Mouse (Mus musculus) kidney, postnatal 10 days (tissue): ENCODE data around the gene Cdh1.
A peak's percentile ranks its signal among the peaks of the same experiment; 100 is the strongest.

Source experiments
- DNase-seq: peaks from one replicate; pipeline ENCODE4 v3.0.0; 2021; ENCODE audit warnings: mixed read lengths

Gene Cdh1

GRCm38 (mm10) chr8:106674318-106674717 is 71.2 kb downstream of the Cdh1 start:
- DNase-seq, result no peak

GRCm38 (mm10) chr8:106674894-106675293 is 71.7 kb downstream of the Cdh1 start:
- no peak for DNase-seq

DNA sequence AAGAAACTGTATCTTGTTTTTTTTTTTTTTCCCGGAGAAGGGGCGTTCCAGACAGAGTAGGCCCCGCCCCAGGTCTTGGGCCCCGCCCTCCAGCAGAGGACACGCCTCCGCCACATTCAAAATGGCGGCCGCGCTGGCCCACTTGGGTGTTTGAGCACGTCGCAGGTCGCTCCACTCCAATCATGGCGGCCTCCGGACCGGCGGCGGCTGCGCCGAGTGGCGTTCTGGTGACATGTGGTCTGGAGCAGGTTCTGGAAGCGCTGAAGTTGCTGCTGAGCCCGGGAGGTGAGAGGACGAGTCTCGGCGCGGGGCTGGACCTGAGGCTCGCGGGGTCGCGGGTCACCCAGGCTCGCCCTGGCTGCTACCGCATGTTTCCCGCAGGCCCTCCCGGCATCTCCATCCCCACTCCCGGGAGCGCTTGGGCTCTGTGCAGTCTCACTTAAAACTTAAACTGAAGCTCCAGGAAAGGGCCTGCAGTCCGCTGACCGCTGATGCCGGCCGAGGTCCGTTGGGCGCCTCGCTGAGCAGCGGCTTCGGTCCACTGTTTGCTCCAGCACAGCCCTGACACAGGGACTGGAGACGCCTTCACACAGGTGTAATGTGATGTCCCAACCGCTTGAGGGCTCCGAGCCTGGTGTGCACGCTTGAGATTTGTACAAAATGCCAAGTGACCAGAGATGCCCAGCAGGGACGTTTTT is 80.0 kb downstream of the Cdh1 start, which contains the start of gene Tango6:
Tango6 (plus strand) TSS at position 98 of the 698 bp plus-strand sequence.
- DNase-seq, result peak; percentile 96

- no peak for DNase-seq
Measured at GRCm38 (mm10) chr8:106684387-106684786, 81.2 kb downstream of the Cdh1 start.

- no peak for DNase-seq
Measured at GRCm38 (mm10) chr8:106687479-106687878, 84.3 kb downstream of the Cdh1 start.

DNA sequence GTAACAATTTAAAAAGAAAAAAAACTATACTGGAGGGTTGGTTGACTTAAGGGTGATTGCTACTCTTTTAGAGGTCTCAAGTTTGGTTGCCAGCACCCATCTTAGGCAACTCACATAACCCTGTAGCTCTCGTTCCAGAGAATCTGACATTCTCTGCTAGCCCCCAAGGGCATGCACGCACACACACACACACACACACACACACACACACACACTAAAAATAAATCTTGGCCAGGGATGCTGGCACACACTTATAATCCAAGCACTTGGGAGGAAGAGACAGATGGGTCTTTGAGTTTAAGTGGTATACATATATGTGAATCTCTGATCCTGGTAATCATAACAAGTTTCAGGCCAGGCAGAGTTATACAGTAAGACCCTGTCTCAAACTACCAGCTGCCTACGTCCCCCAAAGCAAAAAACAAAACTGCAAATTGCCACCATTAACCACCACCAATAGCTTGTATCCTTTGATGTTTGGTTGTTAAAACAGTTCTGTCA is 94.6 kb downstream of the Cdh1 start:
- DNase-seq, result no peak

DNA sequence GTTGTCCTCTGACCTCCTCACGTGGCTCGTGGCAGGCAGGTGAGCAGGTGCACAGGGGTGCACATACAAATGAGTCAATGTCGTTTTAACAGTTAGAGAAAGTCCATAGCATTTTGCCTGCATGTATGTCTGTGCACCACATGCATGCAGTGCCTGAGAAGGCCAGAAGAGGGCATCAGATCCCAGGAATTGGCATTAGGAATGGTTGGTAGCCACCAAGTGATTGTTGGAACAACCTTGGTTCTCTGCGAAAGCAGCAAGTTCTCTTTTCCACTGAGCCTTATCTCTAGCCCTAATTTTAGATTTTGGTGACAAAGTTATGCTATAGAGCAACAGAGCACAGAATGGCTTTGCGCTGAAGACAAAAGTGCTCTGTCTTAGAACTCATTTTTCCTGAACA is 96.4 kb downstream of the Cdh1 start:
- DNase-seq, result peak; percentile 87

GRCm38 (mm10) chr8:106700131-106700530 is 97.0 kb downstream of the Cdh1 start:
- DNase-seq, result no peak

DNA sequence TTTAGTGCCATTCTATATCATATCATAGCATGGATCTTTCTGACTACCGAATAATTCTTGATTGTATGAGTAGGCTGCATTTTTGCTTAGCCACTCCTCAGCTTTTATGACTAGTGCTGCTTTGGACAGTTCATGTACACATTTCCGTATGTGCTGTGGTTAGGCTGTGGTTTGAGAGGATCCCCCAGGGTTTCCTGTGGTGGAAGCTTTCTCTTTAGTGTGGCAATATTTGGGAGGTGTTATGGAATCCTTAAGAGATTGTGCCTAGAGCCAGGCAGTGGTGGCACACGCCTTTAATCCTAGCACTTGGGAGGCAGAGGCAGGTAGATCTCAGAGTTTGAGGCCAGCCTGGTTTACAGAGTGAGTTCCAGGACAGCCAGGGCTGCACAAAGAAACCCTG is 98.2 kb downstream of the Cdh1 start:
- no peak for DNase-seq

DNA sequence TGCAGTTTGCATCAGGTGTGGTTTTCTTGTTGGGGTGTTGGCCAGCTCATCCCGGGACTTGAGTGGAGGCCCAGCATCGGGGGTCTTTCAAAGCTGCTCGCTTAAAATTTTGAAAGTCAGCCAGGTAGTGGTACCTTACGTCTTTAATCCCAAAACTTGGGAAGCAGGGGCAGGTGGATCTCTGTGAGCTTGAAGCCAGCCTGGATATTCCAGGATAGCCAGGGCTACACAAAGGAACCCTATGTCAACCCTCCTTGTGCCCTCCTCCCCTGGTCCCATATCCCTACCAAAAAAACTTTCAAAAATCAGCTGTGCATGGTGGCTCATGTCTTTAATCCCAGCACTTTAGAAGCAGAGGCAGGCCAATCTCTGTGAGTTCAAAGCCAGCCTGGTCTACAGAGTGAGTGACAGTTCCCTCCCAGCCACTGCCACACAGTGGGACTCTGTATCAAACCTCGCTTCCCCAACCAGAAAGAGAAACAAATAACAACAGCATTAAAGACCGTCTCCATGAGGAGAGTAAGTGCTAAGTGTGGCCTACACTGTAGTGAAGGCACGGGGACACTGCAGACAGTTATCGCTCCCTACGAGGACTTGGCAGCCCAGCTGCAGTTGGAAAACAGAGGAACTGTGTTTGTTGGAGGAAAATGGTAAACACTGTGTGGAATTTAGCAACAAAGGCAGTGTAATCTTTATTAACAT is 101.2 kb downstream of the Cdh1 start:
- no peak for DNase-seq

DNA sequence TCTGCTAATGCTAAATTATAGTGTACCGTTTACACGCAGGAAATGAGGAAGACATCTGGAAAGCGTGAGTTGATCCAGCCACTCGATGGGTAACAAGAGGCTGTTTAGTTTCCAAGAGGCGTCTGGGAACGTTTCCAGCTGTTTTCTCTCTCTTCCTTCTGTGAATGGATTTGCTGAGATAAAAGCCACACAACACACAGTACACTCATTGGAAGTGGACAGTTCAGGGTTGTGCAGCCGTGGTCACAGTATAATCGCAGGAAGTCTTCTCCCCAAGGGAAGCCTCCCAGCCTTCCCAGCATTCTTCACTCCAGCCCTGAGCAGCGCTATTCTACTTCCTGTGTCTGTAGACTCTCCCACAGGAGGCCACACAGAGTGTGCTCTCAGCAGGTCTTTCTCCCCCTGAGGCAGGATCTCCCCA is 101.8 kb downstream of the Cdh1 start:
- DNase-seq, result peak; percentile 79

- peak; percentile 50 for DNase-seq
Measured at GRCm38 (mm10) chr8:106706194-106706593, 103.0 kb downstream of the Cdh1 start.

DNA sequence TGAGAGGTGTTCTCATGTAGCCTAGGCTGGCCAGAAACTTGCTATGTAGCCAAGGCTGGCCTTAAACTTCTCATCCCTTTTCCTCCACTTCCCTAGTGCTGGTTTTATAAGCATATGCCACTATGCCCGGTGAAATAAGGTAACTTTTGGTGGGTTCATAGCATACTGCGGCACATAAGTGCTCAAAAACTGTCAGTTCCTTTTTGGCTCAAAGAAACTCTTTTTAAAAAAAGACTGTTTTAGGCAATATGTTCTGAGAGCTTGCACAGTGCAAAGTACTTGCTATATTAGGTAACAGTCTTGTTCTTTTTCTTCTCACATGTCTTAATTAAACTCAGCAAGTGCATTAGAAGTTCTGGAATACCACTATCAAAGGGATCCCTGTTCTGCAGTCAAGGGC is 106.9 kb downstream of the Cdh1 start:
- no peak for DNase-seq

DNA sequence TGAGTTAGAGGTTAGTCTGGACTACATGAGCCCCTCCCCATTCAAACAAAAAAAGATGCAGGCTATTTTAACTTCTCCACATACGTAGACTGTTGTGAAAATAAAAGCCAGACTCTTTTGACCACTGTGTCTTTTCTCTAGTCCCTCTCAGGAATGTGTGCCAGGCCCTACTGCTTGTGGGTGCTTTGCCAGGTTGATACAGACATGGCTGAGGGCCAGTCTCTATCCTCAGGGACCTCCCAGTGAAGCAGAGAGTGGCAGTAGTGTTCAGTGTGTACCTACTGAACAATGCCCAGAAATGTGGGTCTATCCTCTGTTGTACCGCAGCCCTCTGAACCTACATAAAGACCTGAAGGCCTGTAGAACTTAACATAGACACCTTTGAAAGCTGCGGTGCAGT is 109.3 kb downstream of the Cdh1 start:
- no peak for DNase-seq

GRCm38 (mm10) chr8:106714297-106714696 is 111.1 kb downstream of the Cdh1 start:
- DNase-seq, result no peak

DNA sequence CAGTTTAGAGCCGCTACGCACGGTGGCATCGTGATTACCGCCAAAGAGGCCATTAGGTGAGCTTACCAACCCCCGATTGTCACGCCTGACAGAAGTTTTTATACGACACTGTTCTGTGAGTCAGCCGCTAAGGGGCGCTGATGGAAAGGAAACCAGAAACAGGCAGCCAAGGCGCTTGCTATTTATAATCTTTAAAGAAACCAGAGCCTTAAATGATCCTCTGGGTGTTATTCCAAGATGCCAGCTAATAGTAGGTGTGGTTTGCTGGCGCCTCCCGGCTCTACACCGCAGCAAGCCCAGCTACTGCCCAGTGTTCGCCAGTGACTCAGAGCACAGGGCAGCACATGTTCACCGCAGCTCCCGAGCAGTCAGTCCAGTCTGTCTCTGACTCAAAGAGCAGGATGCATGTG is 114.9 kb downstream of the Cdh1 start:
- DNase-seq, result peak; percentile 89
